Mouse (Mus musculus): Measurements from ENCODE around the gene 9930021J03Rik.

- TF ChIP-seq CTCF (conservative IDR thresholded peaks at IDR 0.05; ENCODE audit: low read length) (no peak), POU5F1 (IDR thresholded peaks at IDR 0.05; ENCODE audit: borderline replicate concordance, low read length) (no peak), NANOG (IDR thresholded peaks at IDR 0.05; ENCODE audit: borderline replicate concordance, low read length) (no peak)
These were observed 34.9 kb upstream of the 9930021J03Rik start for GRCm38 (mm10) chr19:29840642-29841041.
